Mouse (Mus musculus) lung, adult 2 months (tissue): ENCODE data around the gene Emb. TPM values are rescaled to one million over a fixed set of nuclear protein-coding genes. Genes with fewer than 3 reads are reported as not detected.

Source experiments
- DNase-seq: peaks from one replicate; pipeline ENCODE4 v3.0.0; 2022
- H3K4me1 ChIP-seq: fragments of 200-500 bp; 2 replicates; pipeline ENCODE4 v1.6.1; 2011; ENCODE audit warnings: low read length; ENCODE audit not compliant: control insufficient read depth, insufficient read depth
- H3K4me3 ChIP-seq: fragments of 200-500 bp; replicated peaks from 2 replicates; pipeline ENCODE3; 2011; ENCODE audit warnings: low read depth, mild to moderate bottlenecking, control low read depth, low read length; ENCODE audit errors: extremely low read depth
- CTCF ChIP-seq: fragments of 200-500 bp; IDR thresholded peaks from 2 replicates; pipeline ENCODE4 v1.5.1; 2011; ENCODE audit warnings: mild to moderate bottlenecking, low read length, control low read depth; ENCODE audit not compliant: insufficient read depth
- POLR2A ChIP-seq: fragments of 200-500 bp; IDR thresholded peaks from 2 replicates; pipeline ENCODE4 v1.6.1; 2011; ENCODE audit warnings: low read depth, mild to moderate bottlenecking, control low read depth, low read length, borderline replicate concordance; ENCODE audit errors: extremely low read depth
- WGBS: fragments of 180-500 bp; shearing (Covaris S2); methylation state at CpG from one replicate; pipeline ENCODE4 v1.1.7; 2018; 5-methylcytosine and 5-hydroxymethylcytosine counted together
- polyA plus RNA-seq: library from polyadenylated mRNA; depleted of rRNA; stranded (reverse); fragments of >200 nt; gene quantifications from 2 replicates; pipeline ENCODE4 v1.2.3, GENCODE M21; 2012; rRNA removed

Emb gene
- polyA plus RNA-seq, 1 experiment, result 60.5 TPM

- H3K4me3 ChIP-seq, result no peak overlapping the region
- TF ChIP-seq CTCF (peak; percentile 93), POLR2A (no peak)
- WGBS, result 26% methylated on average over 24 of the region's 24 CpGs
- H3K4me1 ChIP-seq, result no peaks in the 10 kb centered on the region
- DNase-seq, result peak; percentile 68
Observed at GRCm38 (mm10) chr13:117311446-117312225, 103.3 kb downstream of the Emb start.

Other genes starting within 250 kb of the Emb start
- 6.6 and 9.6 TPM in 2 replicates for gene Parp8, start 183.0 kb upstream of the Emb start, polyA plus RNA-seq
- 0.11 and 0.12 TPM in 2 replicates for gene Gm17509, start 12.5 kb downstream of the Emb start, polyA plus RNA-seq